Mouse (Mus musculus): ENCODE results near the gene Nrxn1. TPM values are rescaled to one million over a fixed set of nuclear protein-coding genes. Genes with fewer than 3 reads are reported as not detected.

The Nrxn1 gene
- total and polyA plus RNA-seq, 3 experiments, result not detected

DNA sequence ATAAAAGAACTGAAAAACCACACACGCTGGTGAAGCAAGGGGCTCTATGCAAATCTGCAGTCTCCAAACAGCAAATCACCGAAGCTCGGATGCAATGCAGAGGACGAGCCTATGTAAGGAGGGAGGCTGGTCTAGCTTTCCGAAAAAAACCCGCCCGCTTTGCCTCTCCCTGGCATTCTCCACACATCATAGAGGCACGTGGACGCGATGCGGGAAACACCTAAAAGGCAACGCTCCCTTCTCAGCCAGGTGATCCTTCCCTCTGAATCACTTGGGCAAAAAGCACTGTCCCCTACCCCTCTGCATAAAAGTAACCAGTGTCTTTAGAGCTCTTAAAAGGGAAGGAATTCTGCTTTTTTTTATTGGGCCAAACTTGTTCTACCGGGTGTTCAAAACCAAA is 637.0 kb downstream of the Nrxn1 start:
- no peak for DNase-seq (ENCODE audit: extremely low read depth)
- H3K9ac ChIP-seq (ENCODE audit: insufficient read depth, low read depth), result no peak overlapping the region
- H3K36me3 ChIP-seq (replicated peaks in 1 of 2; ENCODE audit: control insufficient read depth in 1 of 2, insufficient read depth in 1 of 2, low read length in 1 of 2), result no peaks in the 10 kb centered on the region
- no peak overlapping the region for H3K4me2 ChIP-seq (ENCODE audit: insufficient read depth, low read depth, poor library complexity, severe bottlenecking)
- in situ Hi-C loops (cut with MboI; ENCODE audit: low pct_ligation_motif_present, low pct_unique_long_range_greater_than_20kb, low sequenced_read_pairs), result no loop called here
- TF ChIP-seq MAX (IDR thresholded peaks at IDR 0.05; ENCODE audit: low read length) (no peak), EP300 (IDR thresholded peaks at IDR 0.05; ENCODE audit: low read length) (no peak), TCF12 (IDR thresholded peaks at IDR 0.05; ENCODE audit: low read depth, low read length) (no peak), ETS1 (conservative IDR thresholded peaks at IDR 0.05; ENCODE audit: low read depth, low read length) (no peak), MXI1 (IDR thresholded peaks at IDR 0.05; ENCODE audit: low read depth, low read length) (no peak), RAD21 (IDR thresholded peaks at IDR 0.05; ENCODE audit: low read depth, low read length) (no peak), RCOR1 (conservative IDR thresholded peaks at IDR 0.05; ENCODE audit: low read depth, low read length) (no peak), POLR2AphosphoS2 (IDR thresholded peaks at IDR 0.05; ENCODE audit: low read depth, low read length) (no peak)
- dilution Hi-C loops (cut with MboI; ENCODE audit: extremely low pct_ligation_motif_present, extremely low pct_unique_long_range_greater_than_20kb, low sequenced_read_pairs), result no loop called here
- H3K9me3 ChIP-seq (replicated peaks; ENCODE audit: low read length), result peaks cover 64% of the 10 kb centered on the region
- H3K4me3 ChIP-seq (replicated peaks in 1 of 3; ENCODE audit: low read depth in 2 of 3, low read length in 2 of 3, poor library complexity in 1 of 3), result no peak overlapping the region
- H3K79me2 ChIP-seq (replicated peaks; ENCODE audit: control insufficient read depth, extremely low read depth, insufficient read depth, poor library complexity, severe bottlenecking), result no peaks in the 10 kb centered on the region
- H3K4me1 ChIP-seq (ENCODE audit: control insufficient read depth in 1 of 2, insufficient read depth in 2 of 2), result no peaks in the 10 kb centered on the region
- H3K27ac ChIP-seq (ENCODE audit: insufficient read depth, low read depth), result no peak overlapping the region
- H3K27me3 ChIP-seq (replicated peaks), result no peaks in the 10 kb centered on the region

DNA sequence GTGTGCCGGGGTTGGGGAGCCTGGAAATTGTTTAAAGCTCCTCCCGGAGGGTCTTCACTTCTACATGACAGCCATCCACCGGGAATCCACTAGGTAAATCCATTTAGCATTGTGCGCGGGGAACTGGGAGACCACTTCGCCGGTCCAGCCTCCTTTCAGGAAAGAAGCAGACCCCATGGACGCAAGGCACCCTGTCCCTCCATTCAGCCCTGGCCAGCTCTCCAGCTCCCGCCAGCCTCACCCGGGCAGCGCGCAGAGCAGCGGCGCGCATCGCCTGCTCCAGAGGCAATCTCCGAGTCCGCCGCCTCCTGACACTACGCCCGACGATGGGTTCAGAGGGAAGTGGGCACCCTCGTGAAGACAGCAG is 637.5 kb downstream of the Nrxn1 start:
- in situ Hi-C loops (cut with MboI; ENCODE audit: low pct_ligation_motif_present, low pct_unique_long_range_greater_than_20kb, low sequenced_read_pairs) (no loop called here), dilution Hi-C loops (cut with MboI; ENCODE audit: extremely low pct_ligation_motif_present, extremely low pct_unique_long_range_greater_than_20kb, low sequenced_read_pairs) (no loop called here)
- H3K79me2 ChIP-seq (replicated peaks; ENCODE audit: control insufficient read depth, extremely low read depth, insufficient read depth, poor library complexity, severe bottlenecking), result no peaks in the 10 kb centered on the region
- H3K27ac ChIP-seq (ENCODE audit: insufficient read depth, low read depth), result no peak overlapping the region
- H3K27me3 ChIP-seq (replicated peaks), result no peaks in the 10 kb centered on the region
- no peak overlapping the region for H3K4me2 ChIP-seq (ENCODE audit: insufficient read depth, low read depth, poor library complexity, severe bottlenecking)
- no peaks in the 10 kb centered on the region for H3K36me3 ChIP-seq (replicated peaks in 1 of 2; ENCODE audit: control insufficient read depth in 1 of 2, insufficient read depth in 1 of 2, low read length in 1 of 2)
- H3K9me3 ChIP-seq (replicated peaks; ENCODE audit: low read length), result peaks cover 62% of the 10 kb centered on the region
- no peak overlapping the region for H3K4me3 ChIP-seq (replicated peaks in 1 of 3; ENCODE audit: low read depth in 2 of 3, low read length in 2 of 3, poor library complexity in 1 of 3)
- no peak overlapping the region for H3K9ac ChIP-seq (ENCODE audit: insufficient read depth, low read depth)
- H3K4me1 ChIP-seq (ENCODE audit: control insufficient read depth in 1 of 2, insufficient read depth in 2 of 2), result no peaks in the 10 kb centered on the region
- DNase-seq (ENCODE audit: extremely low read depth), result no peak
- no peak for TF ChIP-seq NRF1 (IDR thresholded peaks at IDR 0.05; ENCODE audit: low read depth, low read length)
- no peak for TF ChIP-seq E2F4 (IDR thresholded peaks at IDR 0.05; ENCODE audit: insufficient replicate concordance, low read depth, low read length)
- no peak for TF ChIP-seq RCOR1 (conservative IDR thresholded peaks at IDR 0.05; ENCODE audit: low read depth, low read length)
- TF ChIP-seq ZC3H11A (IDR thresholded peaks at IDR 0.05; ENCODE audit: low read depth, low read length), result no peak
- TF ChIP-seq IRF4 (IDR thresholded peaks at IDR 0.05; ENCODE audit: low read depth, low read length), result no peak
- TF ChIP-seq PAX5 (IDR thresholded peaks at IDR 0.05; ENCODE audit: low read length), result no peak
- no peak for TF ChIP-seq GABPA (IDR thresholded peaks at IDR 0.05; ENCODE audit: insufficient replicate concordance, low read depth, low read length)
- no peak for TF ChIP-seq HCFC1 (IDR thresholded peaks at IDR 0.05; ENCODE audit: low read depth, low read length)
- TF ChIP-seq ZNF384 (IDR thresholded peaks at IDR 0.05; ENCODE audit: low read depth, low read length), result no peak
- TF ChIP-seq SMC3 (IDR thresholded peaks at IDR 0.05; ENCODE audit: low read depth, low read length), result no peak
